Mouse (Mus musculus) neural tube, embryonic 14.5 days (tissue): ENCODE measurements around the gene 4933425L06Rik. TPM values are rescaled to one million over a fixed set of nuclear protein-coding genes. Genes with fewer than 3 reads are reported as not detected.

ENCODE experiments used
- ATAC-seq: fragments of 200-750 bp; cut with Nextera tagmentation; 2 replicates; pipeline ENCODE4 v1.8.0; 2017; ENCODE audit warnings: low read depth, mild to moderate bottlenecking, moderate TSS enrichment, moderate library complexity
- H3K27ac ChIP-seq: fragments of 300-500 bp; sonication (generic); 2 replicates; pipeline ENCODE4 v1.5.1; 2014; ENCODE audit warnings: low read depth, mild to moderate bottlenecking, control low read depth, low read length, moderate library complexity, mixed read lengths
- H3K27me3 ChIP-seq: fragments of 300-500 bp; sonication (generic); 2 replicates; pipeline ENCODE4 v1.6.1; 2014; ENCODE audit warnings: low read length; ENCODE audit not compliant: control insufficient read depth, insufficient read depth
- H3K36me3 ChIP-seq: fragments of 300-500 bp; sonication (generic); 2 replicates; pipeline ENCODE4 v1.6.1; 2014; ENCODE audit warnings: low read length, mixed read lengths; ENCODE audit not compliant: control insufficient read depth, insufficient read depth
- H3K4me1 ChIP-seq: fragments of 300-500 bp; sonication (generic); 2 replicates; pipeline ENCODE4 v1.6.1; 2014; ENCODE audit warnings: low read length; ENCODE audit not compliant: control insufficient read depth, insufficient read depth
- H3K4me2 ChIP-seq: fragments of 300-500 bp; sonication (generic); 2 replicates; pipeline ENCODE4 v1.6.1; 2014; ENCODE audit warnings: mild to moderate bottlenecking, low read depth, low read length, control low read depth
- H3K4me3 ChIP-seq: fragments of 300-500 bp; sonication (generic); 2 replicates; pipeline ENCODE4 v1.5.1; 2014; ENCODE audit warnings: low read depth, low read length, control low read depth, mixed read lengths
- H3K9ac ChIP-seq: fragments of 300-500 bp; sonication (generic); replicated peaks from 2 replicates; pipeline ENCODE4 v1.6.1; 2014; ENCODE audit warnings: low read depth, mild to moderate bottlenecking, control low read depth, low read length, mixed read lengths
- H3K9me3 ChIP-seq: fragments of 300-500 bp; sonication (generic); 2 replicates; pipeline ENCODE4 v1.6.1; 2016; ENCODE audit warnings: low read length; ENCODE audit not compliant: control insufficient read depth
- WGBS: fragments of 180-500 bp; shearing (Covaris S2); extraction: QIAGEN DNeasy Blood & Tissue Kit; methylation state at CpG from one replicate; pipeline ENCODE4 v1.1.7; 2014; 5-methylcytosine and 5-hydroxymethylcytosine counted together
- polyA plus RNA-seq: library from polyadenylated mRNA; unstranded; fragments of >200 nt; fragmentation: Nextera tagmentation; extraction: Ambion mirVana; gene quantifications from 2 replicates; pipeline ENCODE4 v1.2.1, GENCODE M21; 2014

Gene 4933425L06Rik
- polyA plus RNA-seq, 1 experiment from 2014 or later: not detected

DNA sequence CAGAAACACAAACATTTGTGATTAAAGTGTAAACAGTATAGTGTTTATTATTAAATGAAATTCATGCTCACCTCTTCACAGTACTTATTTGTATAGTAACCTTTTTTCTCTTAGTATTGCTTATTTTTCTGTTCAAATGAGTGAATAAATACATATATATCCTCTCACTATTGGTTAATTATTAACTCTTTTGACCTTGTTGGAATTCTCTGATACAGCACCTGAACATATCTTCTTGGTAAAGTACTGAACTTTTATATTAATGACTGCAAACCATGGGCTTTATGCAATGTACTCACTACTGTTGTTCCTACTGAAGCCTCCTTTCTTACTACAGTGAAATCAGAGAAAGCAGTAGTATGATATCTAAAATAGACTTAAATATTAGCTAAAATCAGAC, 39.7 kb downstream of the 4933425L06Rik start:
- Histone ChIP-seq H3K27me3 (no peaks in the 10 kb centered on the region), H3K4me2 (no peak overlapping the region), H3K36me3 (no peaks in the 10 kb centered on the region), H3K4me1 (no peaks in the 10 kb centered on the region), H3K4me3 (no peak overlapping the region), H3K9ac (no peak overlapping the region), H3K27ac (no peak overlapping the region), H3K9me3 (no peaks in the 10 kb centered on the region)
- ATAC-seq: no peak

DNA sequence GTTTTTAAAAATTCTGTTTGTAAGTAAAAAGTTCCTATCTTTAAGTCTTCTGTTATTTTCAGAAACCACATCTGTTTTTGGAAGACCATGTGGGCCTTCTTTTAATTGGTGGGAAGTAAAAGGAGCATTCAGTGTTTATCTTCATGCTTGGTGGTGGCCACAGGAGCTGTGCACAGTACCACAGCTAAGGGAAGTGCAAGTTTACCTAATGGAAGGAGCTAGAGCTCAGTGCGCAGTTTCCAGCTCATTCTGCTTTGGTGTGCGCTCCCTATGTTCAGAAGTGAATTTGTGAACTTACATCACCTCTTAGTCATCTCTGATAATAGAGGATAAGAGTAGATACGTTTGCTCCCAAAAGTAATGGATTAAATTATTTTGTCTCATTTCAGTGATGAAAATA, 40.2 kb downstream of the 4933425L06Rik start:
- H3K4me2 ChIP-seq: no peak overlapping the region
- no peaks in the 10 kb centered on the region for H3K9me3 ChIP-seq
- no peaks in the 10 kb centered on the region for H3K36me3 ChIP-seq
- no peak overlapping the region for H3K4me3 ChIP-seq
- no peak overlapping the region for H3K9ac ChIP-seq
- WGBS: 93% methylated on average over 3 of the region's 3 CpGs
- H3K27ac ChIP-seq: no peak overlapping the region
- no peak for ATAC-seq
- no peaks in the 10 kb centered on the region for H3K4me1 ChIP-seq
- no peaks in the 10 kb centered on the region for H3K27me3 ChIP-seq

DNA sequence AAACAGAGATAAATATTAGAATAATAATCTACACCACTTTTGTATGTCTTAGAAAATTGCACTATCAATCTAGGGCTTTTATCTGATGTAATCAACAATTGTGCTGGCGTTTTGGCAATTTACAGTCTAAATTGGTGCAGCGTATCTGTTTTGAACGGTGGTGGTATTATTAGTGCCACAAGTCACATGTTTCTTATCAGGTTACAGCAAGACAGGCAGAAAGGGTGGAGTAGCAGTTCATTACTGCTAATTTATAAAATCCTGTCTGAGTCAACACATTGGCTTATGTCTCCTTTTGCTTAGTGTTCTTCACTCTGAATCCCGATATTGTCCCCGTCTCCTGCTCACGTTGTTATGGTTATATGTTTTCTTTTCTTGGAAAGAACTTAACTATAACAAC, 48.2 kb downstream of the 4933425L06Rik start:
- 84% methylated on average over 6 of the region's 6 CpGs for WGBS
- no peaks in the 10 kb centered on the region for H3K27me3 ChIP-seq
- H3K27ac ChIP-seq: no peak overlapping the region
- no peaks in the 10 kb centered on the region for H3K9me3 ChIP-seq
- no peak overlapping the region for H3K4me2 ChIP-seq
- no peaks in the 10 kb centered on the region for H3K36me3 ChIP-seq
- no peak overlapping the region for H3K9ac ChIP-seq
- H3K4me1 ChIP-seq: no peaks in the 10 kb centered on the region
- ATAC-seq: no peak
- no peak overlapping the region for H3K4me3 ChIP-seq

DNA sequence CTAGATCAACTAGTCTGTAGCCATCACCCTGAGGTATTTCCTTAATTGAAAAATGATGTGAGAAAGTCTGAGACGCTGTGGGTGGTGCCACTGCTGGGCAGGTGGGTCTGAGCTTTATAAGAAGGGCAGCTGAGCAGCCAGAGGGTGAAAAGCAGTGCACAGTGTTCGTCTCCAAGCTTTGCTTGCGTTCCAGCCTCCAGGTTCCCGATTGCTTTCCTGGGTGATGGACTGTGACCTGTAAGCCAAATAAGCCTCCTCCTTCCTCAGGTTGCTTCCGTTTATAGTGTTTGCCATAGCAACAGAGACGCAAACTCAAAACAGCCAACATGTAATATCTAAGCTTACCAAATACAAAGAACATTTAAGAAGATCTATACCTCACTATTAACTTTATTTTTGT, 50.4 kb downstream of the 4933425L06Rik start:
- ATAC-seq: no peak
- H3K36me3 ChIP-seq: no peaks in the 10 kb centered on the region
- H3K9ac ChIP-seq: no peak overlapping the region
- H3K4me2 ChIP-seq: no peak overlapping the region
- H3K27ac ChIP-seq: no peak overlapping the region
- WGBS: 80% methylated on average over 6 of the region's 6 CpGs
- no peak overlapping the region for H3K4me3 ChIP-seq
- H3K9me3 ChIP-seq: no peaks in the 10 kb centered on the region
- H3K27me3 ChIP-seq: no peaks in the 10 kb centered on the region
- no peaks in the 10 kb centered on the region for H3K4me1 ChIP-seq

DNA sequence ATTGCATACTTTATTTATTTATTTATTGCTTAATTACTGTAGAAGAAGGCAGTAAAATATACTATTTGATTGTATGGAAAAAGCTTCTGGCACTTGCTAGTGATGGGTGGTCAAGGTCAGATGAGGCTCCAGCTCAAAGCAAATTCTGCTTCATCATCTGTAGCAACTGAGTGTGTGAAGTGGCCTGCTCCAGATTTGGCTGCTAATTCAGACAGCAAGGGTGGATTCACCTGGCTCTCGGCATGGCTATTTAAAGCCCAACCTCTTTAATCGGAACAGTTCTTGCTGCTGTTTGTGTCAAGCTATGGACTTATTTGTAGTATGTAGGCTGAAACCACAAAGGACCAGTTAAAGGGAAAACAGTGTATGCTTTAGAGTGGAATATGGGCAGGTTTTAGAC, 50.9 kb downstream of the 4933425L06Rik start:
- ATAC-seq: no peak
- Histone ChIP-seq H3K4me1 (no peaks in the 10 kb centered on the region), H3K9ac (no peak overlapping the region), H3K4me3 (no peak overlapping the region), H3K27ac (no peak overlapping the region), H3K4me2 (no peak overlapping the region), H3K27me3 (no peaks in the 10 kb centered on the region), H3K9me3 (no peaks in the 10 kb centered on the region), H3K36me3 (no peaks in the 10 kb centered on the region)
- 88% methylated on average over 2 of the region's 2 CpGs for WGBS

DNA sequence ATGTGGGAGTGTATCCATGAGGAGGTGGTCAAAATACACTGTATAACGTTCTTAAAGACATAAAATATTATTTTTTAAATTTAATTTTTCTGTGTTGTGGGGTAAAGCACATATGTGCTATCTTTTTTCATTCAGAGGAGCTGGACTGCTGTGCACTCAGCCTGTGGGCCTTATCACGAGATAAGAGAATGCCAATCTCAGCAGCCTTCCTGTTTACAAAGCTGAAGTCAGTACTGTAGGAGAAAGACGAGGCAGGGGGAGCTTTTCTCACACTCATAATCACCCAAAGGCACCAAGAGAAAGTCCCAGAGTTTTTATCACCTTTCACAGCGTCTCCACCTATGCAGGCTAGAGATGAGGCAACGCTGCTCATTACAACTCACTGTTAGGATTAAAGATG, 52.5 kb downstream of the 4933425L06Rik start:
- no peaks in the 10 kb centered on the region for H3K36me3 ChIP-seq
- no peaks in the 10 kb centered on the region for H3K9me3 ChIP-seq
- H3K4me1 ChIP-seq: no peaks in the 10 kb centered on the region
- ATAC-seq: no peak
- H3K4me3 ChIP-seq: no peak overlapping the region
- H3K27me3 ChIP-seq: no peaks in the 10 kb centered on the region
- H3K9ac ChIP-seq: no peak overlapping the region
- 77% methylated on average over 5 of the region's 5 CpGs for WGBS
- no peak overlapping the region for H3K27ac ChIP-seq
- no peak overlapping the region for H3K4me2 ChIP-seq

DNA sequence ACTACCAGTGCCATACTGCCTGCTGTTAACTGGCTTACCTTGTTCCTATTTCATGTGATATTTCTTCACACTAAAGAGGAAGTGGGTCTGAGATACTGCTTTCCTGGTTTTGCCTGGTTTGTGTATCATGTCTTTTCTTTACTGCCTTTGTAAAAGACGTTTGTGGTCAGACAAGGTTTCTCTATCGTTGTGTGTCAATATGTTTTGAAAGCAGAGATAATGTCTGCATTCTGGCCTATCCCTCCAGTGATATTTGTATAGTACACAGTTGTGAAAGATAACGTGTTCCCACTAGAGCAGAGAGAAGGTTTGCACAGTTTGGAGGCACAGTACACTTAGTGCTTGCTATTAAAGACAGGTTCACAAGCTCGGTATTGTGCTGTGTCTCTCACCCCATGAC, 58.0 kb downstream of the 4933425L06Rik start:
- Histone ChIP-seq H3K9me3 (no peaks in the 10 kb centered on the region), H3K27ac (no peak overlapping the region), H3K9ac (no peak overlapping the region), H3K36me3 (no peaks in the 10 kb centered on the region), H3K4me1 (no peaks in the 10 kb centered on the region), H3K27me3 (no peaks in the 10 kb centered on the region), H3K4me3 (no peak overlapping the region), H3K4me2 (no peak overlapping the region)
- ATAC-seq: no peak
- 83% methylated on average over 4 of the region's 4 CpGs for WGBS

DNA sequence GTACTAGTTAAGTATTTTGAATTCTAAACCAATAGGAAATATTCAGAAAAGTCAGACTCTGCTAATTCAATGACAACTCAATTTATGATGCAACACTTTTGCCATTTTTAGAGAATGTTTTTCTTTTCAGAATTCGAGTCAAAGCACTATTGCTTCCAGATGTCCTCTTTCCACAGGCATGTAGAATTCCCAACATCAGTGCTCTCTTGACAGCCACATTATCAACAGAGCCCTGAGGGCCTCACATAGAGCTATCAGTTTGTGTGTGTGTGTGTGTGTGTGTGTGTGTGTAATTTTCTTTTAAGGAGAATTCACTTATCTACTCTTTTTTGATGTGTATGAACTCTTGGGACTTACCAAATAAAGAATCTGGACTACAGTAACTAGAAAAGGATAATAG, 64.9 kb downstream of the 4933425L06Rik start:
- Histone ChIP-seq H3K27ac (no peak overlapping the region), H3K36me3 (no peaks in the 10 kb centered on the region), H3K9me3 (no peaks in the 10 kb centered on the region), H3K4me1 (no peaks in the 10 kb centered on the region), H3K27me3 (no peaks in the 10 kb centered on the region), H3K9ac (no peak overlapping the region), H3K4me2 (no peak overlapping the region), H3K4me3 (no peak overlapping the region)
- 56% methylated on average over 1 of the region's 1 CpGs for WGBS
- no peak for ATAC-seq

DNA sequence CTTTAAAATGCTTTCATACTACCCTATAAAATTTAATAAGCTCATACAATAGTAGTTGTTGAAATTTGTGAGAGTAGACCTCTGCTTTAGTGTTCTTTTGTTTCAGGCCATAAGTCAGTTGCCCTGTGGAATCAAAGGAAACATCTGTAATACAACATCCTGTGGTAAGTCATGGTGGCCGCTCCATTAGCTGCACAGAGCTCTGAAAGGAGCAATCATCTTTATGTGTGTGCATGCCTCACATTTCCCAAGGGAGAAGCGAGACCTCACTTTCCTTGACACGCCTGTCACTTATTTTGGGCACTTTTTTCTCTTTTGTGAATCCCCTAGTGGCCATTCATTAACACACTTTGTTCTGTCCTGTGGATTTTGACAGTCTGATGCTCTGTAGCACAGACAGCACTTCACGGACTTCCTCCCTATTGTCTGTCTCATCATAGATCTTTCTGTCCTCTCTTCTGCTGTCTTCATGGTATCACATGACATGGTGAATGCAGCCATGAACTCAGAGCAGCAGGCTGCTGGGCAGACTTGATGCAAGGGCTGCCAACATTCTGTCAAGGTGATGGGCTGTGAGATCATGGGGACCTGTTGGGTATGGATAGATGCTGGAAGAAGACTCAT, 66.0 kb downstream of the 4933425L06Rik start:
- 41% methylated on average over 4 of the region's 4 CpGs for WGBS
- no peaks in the 10 kb centered on the region for H3K4me1 ChIP-seq
- no peaks in the 10 kb centered on the region for H3K9me3 ChIP-seq
- H3K27ac ChIP-seq: no peak overlapping the region
- no peak overlapping the region for H3K9ac ChIP-seq
- ATAC-seq: no peak; the same call in 1 of the 2 replicates
- H3K4me3 ChIP-seq: no peak overlapping the region
- H3K36me3 ChIP-seq: no peaks in the 10 kb centered on the region
- H3K4me2 ChIP-seq: no peak overlapping the region
- H3K27me3 ChIP-seq: no peaks in the 10 kb centered on the region
